Mouse (Mus musculus) embryo, embryonic 10 days (tissue): ENCODE data around the gene Bcl7b.

Experiments
- DNase-seq: peaks from one replicate; pipeline ENCODE4 v3.0.0-alpha.2; 2015; ENCODE audit warnings: low spot score

The Bcl7b gene

GRCm38 (mm10) chr5:135171688-135172220 lies 3.7 kb downstream of the Bcl7b start:
- no peak for DNase-seq

DNA sequence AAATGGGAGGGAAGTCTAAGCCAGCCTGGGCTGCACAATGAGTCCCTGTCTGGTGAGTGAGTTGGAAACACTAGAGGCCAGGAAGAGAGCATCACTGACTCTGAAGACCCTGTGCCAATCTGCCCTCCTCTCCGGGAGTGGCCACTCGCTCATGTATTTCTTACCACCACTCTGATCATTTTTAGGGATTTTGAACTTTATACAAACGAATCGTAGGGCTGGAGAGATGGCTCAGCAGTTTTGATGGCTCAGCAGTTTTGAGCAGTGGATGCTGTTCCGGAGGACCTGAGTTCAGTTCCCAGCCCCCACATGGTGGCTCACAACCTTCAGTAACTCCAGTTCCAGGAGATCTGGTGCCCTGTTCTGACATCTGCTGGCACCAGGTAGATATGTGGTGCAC lies 4.9 kb downstream of the Bcl7b start:
- no peak for DNase-seq

- DNase-seq: no peak
Observed at GRCm38 (mm10) chr5:135175086-135175485, 7.0 kb downstream of the Bcl7b start.

DNA sequence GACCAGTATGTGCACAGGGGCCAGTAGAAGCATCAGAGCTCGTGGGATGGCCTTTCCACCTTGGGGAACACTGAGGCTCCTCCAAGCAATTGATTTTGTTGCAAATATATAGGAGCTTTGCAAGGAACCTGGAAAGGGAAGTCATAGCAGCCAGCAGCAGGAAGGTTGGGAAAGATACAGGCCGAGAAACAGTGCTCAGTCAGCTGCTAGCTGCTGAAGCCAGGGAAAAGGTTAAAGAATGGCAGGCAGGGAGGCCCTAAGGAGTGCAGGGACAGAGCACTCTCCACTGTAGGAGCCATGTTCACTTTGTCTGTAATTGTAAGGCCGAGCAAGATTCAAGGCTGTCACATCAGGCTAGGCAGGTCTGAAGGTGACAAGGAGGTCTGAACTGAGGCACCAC lies 10.4 kb downstream of the Bcl7b start:
- no peak for DNase-seq

GRCm38 (mm10) chr5:135178996-135179395 lies 10.9 kb downstream of the Bcl7b start:
- DNase-seq: no peak

DNA sequence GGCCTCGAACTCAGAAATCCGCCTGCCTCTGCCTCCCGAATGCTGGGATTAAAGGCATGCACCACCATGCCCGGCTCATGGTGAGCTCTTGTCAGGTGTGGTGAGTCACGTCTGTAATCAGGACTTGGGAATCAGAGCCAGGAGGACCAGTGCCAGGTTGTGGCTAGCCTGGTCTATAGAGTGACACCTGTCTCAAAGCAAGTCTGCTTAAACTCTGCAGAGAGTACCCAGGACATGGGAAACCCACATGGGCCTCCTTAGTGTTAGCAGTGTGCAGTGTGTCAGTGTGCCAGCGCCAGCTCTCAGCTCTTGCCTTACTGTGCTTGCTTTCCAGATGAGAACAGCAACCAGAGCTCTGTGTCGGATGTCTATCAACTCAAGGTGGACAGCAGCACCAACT lies 11.5 kb downstream of the Bcl7b start:
- no peak for DNase-seq

- DNase-seq: no peak
Observed at GRCm38 (mm10) chr5:135180796-135181195, 12.7 kb downstream of the Bcl7b start.

DNA sequence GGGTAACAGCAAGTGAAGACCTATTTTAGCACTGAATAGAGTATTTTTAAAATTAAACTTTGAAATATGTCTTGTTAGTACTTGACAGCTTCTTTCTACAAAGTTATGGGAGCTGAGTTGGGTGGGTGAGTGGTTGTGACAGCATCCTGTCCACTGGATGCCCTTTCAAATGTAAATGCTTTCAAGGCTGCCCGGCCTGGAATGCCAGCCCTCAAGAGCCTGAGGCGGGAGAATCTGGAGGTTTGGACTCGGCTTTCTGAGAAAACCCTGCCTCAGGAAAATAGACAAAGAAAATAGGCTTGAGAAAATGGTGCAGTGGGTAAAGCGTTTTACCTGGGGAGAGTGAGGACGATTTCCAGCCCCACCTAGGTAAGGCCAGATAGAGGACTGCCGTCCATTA lies 13.7 kb downstream of the Bcl7b start:
- DNase-seq: no peak

- DNase-seq: peak; percentile 27
Observed at GRCm38 (mm10) chr5:135183131-135183861, 15.2 kb downstream of the Bcl7b start.

DNA sequence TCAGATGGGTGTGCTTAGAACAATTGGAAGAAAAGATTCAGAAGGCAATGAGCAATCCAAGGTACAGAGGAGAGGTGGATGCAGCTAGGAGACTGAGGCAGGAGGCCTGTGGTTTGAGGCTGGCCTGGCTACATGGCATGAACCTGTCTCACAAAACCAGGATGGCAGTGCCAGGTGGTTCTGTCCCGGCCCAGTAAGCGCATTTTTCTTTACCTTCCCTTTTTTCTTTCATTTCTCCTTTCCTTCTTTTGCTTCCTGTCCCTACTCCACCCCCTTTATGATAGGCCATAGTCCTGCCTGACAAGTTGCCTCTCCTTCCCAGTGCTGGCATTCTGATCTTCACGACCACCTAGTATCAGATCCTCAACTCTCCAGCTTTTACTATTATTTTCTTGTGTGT lies 16.9 kb downstream of the Bcl7b start:
- no peak for DNase-seq

DNA sequence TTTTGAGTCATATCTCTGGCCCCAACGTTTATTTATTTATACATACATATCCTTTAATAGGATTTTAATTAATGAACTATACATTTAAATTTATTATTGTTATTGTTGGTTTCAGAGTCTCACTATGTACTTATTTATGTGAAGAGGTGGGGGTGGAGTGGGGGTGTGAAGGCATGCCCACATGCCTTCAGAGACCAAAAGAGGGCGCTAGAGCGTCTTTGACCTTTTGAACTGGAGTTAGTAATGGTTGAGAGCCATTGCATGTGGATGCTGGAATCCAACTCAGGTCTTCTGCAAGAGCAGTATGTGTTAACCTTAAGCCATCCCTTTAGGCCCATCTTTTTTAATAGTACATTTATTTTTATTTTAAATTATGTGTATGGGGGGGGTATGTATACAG lies 17.5 kb downstream of the Bcl7b start:
- peak; percentile 47 for DNase-seq

DNA sequence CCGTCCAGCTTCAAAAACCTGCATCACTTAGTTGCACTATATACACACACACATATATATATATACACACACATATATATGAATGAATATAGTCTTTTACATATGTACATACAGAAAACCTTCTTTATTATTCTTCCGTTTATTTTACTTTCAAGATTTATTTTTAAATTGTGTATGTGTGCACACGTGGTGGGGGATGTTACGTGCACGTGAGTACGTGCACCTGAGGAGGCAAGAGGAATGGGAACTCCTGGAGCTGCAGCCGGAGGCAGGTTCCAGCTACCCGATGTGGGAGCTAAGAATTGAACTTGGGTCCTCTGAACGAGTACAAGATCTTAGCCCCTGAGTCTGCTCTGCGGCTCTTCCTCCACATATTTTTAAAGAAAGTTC lies 18.1 kb downstream of the Bcl7b start:
- no peak for DNase-seq

DNA sequence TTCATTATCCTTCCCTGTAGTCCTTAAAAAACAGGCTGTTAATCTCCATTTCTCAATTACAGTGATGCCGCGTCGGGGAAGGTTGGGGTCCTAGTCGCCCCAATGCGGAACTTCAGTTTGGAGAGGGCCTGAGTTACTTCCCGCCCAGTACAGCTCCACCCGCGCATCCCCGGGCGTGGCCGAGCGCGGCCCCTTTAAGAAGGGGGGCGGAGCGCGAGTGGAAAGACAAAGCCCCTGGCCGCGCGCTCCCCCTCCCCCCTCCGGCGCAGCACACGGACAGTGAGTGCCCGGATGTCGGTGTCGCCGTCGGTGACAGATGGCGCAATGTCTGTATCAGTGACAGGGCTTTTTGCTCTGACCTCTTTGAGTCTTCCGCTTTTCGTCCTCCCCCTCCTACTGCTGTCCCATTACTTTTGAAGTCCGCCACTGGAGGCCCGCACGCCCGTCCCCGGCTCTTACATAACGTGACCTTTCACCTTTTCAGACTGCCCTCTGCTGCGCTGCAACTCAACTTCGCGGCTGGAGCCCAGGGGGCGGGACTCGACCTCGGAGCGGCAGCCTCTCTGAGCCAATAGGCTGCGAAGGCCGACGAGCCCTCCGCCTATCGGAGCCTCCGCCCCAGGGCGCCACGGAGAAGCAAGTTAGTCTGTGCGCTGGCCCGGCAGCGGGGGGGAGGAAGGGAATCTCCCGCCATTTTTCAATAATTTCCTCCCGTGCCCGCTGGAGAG lies 18.7 kb downstream of the Bcl7b start, which contains the start of gene Baz1b:
Baz1b (plus strand) TSS at position 644 of the 728 bp plus-strand sequence.
- peak; percentile 99 for DNase-seq

- peak; percentile 32 for DNase-seq
Observed at GRCm38 (mm10) chr5:135187349-135188213, 19.5 kb downstream of the Bcl7b start.

DNA sequence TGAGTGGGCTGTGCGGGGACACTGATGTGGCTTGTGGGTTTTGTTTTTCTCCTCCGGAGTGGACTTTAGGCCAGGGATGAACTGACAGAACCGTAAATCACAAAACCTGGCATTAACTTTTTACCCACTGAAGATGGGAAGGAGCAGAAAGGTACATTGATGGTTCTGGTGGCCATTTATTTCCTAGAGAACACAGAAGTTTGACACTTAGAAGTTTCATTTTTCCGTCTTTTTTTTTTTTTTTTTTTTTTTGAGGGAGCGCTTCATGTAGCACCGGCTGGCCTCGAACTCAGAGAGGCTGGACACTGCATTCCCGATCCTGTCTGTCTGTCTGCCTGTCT lies 20.1 kb downstream of the Bcl7b start:
- DNase-seq: peak; percentile 29

DNA sequence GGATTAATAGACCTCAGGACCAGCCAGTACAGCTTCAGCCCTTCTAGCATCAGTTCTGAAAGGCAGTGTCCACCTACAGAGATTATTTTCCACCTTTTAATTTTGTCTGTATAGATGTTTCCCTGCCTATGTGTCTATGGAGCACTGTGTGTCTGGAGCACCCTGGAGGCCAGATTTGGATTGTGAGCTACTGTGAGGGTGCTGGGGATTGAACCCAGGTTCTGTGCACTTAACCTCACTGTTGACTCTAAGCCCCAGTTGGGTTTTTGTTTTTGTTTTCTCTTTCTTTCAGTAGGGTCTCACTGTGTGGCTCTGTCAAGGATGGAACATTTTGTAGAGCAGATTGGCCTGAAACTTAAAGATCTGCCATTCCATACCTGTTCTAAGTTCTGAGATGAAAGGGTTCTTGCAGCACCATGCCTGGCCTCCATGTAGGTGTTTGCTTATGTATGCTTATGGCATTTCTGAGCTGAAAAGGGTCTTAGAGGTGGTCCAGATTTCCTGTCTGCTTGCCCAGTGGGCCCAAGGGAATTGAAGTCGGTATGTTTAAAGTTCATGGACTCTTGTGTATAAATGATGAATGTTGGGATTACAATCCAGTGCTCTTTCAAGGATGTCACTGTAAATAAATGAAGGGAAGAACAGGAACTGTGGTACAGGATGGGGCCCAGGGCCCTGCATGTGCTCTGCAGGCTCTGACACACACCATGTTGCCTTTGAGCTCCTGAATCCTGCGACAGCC lies 21.4 kb downstream of the Bcl7b start:
- no peak for DNase-seq

DNA sequence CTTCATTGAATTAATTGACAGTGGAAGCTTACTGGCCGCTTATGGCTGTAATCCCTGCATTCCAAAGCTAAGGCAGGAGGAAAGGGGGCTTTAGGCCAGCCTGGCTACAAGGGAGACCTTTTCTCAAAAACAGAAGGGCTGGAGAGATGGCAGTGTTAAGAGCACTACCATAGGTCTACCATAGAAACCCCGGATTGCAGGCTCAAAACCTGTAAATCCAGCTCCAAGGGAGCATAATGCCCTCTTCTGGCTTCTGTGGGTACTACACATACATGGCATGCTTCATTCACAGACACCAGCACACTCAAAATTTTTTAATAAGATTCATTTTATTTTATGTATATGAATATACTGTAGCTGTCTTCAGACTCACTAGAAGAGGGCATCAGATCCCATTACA lies 23.5 kb downstream of the Bcl7b start:
- DNase-seq: peak; percentile 81

DNA sequence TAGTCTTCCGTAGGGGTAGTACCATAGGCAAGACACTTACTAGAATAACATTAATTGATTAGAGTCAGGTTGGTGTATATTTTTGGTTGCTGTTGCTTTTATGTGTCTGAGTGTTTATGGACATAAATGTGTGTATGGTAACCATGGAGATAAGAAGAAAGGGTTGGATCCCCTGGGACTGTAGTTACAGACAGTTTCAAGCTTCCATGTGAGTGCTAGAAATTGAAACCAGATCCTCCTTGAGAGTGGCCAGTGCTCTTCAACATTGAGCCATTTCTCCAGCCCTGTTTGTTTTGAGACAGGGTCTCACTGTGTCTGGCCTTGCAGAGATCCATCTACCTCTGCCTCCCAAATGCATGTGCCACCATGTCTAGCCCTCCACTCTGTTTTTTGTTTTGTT lies 24.3 kb downstream of the Bcl7b start:
- no peak for DNase-seq

GRCm38 (mm10) chr5:135196367-135196766 lies 28.3 kb downstream of the Bcl7b start:
- no peak for DNase-seq

DNA sequence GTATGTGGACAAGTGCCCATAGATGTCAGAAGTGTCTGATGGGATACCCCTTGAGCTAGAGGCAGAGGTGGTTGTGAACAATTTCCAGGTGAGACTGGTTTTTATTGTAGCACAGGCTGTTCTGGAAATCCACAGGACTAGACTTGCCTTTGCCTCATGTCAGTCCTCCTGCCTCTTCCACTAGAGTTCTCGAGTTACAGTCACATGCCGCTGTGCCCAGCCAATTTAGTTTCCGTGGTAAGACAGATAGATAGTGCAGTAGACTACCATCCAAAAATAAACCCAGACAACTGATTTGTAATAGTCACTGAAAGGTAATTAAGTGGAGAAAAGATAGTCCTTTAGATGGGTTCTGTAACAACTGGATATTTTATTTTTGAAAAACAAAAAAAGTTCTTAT lies 34.7 kb downstream of the Bcl7b start:
- no peak for DNase-seq

DNA sequence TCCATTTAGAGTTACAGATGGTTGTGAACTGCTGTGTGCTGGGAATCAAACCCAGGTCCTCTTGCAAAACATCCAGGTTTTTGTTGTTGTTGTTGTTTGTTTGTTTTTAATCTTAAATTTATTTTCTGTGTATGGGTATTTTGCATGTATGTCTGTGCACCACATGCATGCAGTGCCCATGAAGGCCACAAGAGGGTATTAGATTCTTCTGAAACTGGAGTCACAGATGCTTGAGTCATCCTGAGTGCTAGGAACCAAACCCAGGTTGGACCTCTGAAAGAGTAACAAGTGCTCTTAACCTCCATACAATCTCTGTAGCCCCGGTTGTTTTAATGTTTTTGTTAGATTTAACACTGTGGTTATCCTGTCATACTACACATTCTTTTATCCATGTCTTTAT lies 40.1 kb downstream of the Bcl7b start:
- DNase-seq: no peak

GRCm38 (mm10) chr5:135216871-135217270 lies 48.8 kb downstream of the Bcl7b start:
- no peak for DNase-seq
